Mouse (Mus musculus): ENCODE data around the gene Ap4b1.

GRCm38 (mm10) chr3:103771531-103772130, 37.7 kb upstream of the Ap4b1 start:
- TF ChIP-seq POLR2A (IDR thresholded peaks at IDR 0.05; ENCODE audit: extremely low read depth, insufficient read depth, low read length) (no peak), CTCF (IDR thresholded peaks at IDR 0.05; ENCODE audit: low read depth, low read length) (no peak)

Measured in liver, adult 2 months (tissue).